Mouse (Mus musculus): ENCODE data around the gene Agap2.
"Not testable (repeated sequence)": the region's sequence is repeated elsewhere in the genome, so short reads cannot be mapped to it uniquely, and the experiment has no call there.

Agap2 gene

DNA sequence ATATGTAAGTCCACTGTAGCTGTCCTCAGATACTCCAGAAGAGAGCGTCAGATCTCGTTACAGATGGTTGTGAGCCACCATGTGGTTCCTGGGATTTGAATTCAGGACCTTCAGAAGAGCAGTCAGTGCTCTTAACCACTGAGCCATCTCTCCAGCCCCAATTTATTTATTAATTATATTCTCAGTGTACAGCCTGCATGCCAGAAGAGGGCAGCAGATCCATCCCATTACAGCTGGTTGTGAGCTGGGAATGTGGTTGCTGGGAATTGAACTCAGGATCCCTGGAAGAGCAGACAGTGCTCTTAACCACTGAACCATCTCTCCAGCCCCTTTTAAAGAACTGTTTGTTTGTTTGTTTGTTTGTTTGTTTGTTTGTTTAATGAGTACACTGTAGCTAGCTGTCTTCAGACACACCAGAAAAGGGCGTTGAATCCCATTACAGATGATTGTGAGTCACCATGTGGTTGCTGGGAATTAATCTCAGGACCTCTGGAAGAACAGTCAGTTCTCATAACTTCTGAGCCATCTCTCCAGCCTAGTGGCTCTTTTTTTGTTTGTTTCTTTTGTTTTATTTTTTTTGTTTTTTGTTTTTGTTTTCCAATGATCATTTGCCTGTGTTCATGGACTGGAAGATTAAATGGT, 59.4 kb downstream of the Agap2 start:
- not testable (repeated sequence) for DNase-seq (ENCODE audit: low spot score in 2 of 2)

DNA sequence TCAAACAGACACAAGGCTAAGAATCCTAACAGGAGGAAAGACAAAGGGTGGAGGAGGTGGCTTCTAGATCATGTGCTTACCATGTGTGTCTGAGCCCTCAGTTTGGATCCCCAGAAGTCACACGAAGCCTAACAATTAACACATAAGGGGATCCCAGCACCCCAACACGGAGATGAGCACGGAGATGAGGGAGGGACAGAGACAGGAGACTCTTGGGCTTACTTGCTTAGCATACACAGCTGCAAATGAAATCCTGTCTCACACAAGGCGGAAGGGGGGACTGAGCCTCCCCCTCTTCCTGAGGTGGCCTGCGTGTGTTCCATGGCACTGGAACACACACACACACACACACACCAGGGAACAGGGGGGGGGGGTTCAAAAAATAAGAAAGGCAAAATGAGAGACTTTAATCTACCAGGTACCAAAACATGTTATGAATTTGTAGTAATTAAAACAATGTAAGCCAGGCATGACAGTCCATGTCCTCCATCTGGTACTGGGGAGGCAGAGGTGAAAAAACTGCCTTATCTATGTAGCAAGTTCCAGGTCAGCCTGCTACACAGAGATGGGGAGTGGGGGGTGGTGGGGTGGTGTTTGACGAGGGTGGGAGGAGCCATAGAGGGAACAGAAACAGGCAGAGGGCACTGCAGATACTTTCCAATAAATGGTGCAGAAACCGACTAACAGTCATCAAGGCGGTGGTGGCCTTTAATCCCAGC, 60.2 kb downstream of the Agap2 start:
- DNase-seq (ENCODE audit: low spot score in 2 of 2): no peak

DNA sequence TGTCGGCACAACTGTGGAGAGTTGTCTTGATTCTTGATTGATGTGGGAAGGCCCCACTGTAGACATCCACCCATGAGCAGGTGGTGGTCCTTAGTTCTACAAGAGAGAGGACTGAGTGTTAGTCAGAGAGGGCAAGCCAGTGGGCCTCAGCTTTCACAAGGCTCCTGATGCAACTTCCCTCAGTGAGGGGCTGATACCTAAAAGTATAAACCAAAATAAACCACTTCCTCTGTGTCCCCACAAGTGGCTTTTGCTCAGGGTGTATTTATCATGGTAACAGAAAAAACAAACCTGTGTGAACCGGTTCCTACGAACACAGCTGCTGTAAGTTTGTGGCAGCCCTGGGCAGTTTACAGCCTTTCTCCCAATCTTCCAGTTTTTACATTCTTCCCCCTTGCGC, 61.4 kb downstream of the Agap2 start:
- DNase-seq (ENCODE audit: low spot score in 2 of 2): no peak

DNA sequence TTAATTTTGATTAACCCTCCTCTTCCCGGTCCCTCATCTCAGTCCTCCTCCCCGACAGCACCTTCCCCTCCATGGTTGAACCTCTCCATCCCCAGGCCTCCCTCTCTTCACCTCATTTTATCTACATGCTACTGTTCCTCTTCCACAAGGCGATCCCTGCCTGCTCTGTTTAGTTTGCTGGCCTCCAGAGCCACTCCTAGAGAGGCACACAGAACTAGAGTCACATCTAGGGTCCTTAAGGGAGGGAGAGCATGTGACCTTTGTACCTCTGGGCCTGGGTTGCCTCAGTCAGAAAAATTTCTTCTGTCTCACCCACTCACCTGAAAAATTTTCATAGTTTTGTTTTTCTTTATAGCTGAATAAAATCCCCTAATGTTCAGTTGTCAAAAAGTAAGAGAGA, 62.8 kb downstream of the Agap2 start:
- DNase-seq (ENCODE audit: low spot score in 2 of 2): no peak

DNA sequence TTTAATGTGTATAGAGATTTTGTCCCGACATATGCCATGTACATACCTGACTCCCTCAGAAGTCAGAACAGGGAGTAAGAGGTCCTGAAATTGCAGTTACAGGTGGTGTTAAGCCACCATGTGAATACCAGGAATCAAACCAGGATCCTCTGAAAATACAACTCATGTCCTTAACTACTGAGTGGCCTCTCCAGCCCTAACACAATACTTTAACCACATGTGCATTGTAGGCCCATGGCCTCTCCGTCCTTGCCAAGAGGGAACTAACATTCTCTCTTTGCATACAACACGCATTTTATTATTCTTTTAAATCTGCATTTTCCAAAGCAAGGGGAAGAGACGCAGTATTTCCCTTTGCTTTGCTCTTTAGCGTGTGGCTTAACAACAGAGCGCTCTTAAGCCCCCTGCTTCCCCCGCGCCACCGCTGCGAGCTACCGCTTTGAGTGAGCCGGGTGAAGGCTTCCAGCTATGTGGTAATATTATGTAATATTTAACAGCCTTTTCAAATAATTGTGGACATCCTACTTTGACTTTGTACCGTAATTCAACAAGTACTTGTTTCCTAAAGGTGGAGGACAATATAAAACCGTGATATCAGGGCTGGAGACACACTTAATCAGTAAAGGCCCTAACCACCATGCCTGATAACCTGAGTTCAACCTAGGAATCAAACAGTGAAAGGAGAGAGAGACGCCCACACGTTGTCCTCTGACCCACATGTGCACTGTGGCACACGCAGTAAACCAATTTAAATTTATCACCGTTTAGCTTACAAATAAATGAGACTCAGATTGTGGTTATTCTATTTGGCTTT, 63.5 kb downstream of the Agap2 start:
- DNase-seq (ENCODE audit: low spot score in 2 of 2): no peak

DNA sequence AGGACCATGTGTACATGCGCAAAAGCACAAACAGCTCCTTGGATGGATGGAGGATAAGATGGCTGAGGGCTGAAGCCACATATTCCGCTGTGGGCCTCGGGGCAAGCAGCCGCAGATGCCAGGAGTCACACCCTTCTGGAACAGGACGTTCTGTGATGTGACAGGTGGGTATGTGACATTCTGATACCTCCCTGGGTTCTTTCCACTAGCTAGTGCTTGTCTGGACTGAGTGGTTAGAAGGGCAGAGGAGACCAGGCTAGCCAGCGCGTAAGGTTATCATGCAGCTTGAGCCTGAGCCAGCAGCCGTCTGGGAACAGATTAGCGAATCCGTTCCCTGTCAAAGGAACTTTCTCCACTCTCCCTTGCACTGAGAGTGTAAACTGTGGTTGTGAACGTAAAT, 65.9 kb downstream of the Agap2 start:
- DNase-seq (ENCODE audit: low spot score in 2 of 2): no peak

DNA sequence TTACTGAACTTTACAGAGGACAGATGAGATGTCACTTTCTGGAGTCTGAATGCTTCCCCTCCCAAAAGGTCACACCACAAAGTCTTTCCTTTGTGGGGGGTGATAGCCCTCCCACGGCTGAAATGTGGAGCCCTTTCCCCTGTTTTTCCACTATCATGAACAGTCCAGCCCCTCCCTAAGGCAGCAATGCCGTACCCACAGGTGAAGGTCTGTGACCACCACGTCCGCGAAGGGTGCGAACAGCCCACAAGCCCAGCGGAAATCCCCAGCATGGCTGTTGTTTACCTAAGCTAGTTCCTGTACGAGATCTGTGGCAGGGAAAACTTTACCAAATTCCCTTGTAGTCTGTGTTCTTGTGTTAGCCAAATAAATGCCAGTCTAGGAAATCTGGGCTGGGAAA, 66.4 kb downstream of the Agap2 start:
- DNase-seq (ENCODE audit: low spot score in 2 of 2): no peak

Measured in urinary bladder, postnatal 36 days (tissue).